Mouse (Mus musculus) forebrain, postnatal 0 days (tissue): Measurements from ENCODE around the gene Tk1. TPM values are rescaled to one million over a fixed set of nuclear protein-coding genes. Genes with fewer than 3 reads are reported as not detected.
"Not testable (repeated sequence)": the region's sequence is repeated elsewhere in the genome, so short reads cannot be mapped to it uniquely, and the experiment has no call there.

Source experiments
- ATAC-seq: fragments of 200-750 bp; cut with Nextera tagmentation; 2 replicates; pipeline ENCODE4 v1.8.0; 2017; ENCODE audit warnings: mild to moderate bottlenecking, moderate library complexity
- DNase-seq: peaks from one replicate; pipeline ENCODE4 v3.0.0-alpha.2; 2015
- H3K27ac ChIP-seq: fragments of 300-500 bp; sonication (generic); 2 replicates; pipeline ENCODE4 v1.5.1; 2014; ENCODE audit warnings: low read depth, mild to moderate bottlenecking, antibody characterized with exemption, low read length, moderate library complexity, mixed read lengths
- H3K27me3 ChIP-seq: fragments of 300-500 bp; sonication (generic); 2 replicates; pipeline ENCODE4 v1.6.1; 2014; ENCODE audit warnings: mild to moderate bottlenecking, low read length, mixed read lengths; ENCODE audit not compliant: insufficient read depth
- H3K36me3 ChIP-seq: fragments of 300-500 bp; sonication (generic); 2 replicates; pipeline ENCODE4 v1.6.1; 2014; ENCODE audit warnings: mild to moderate bottlenecking, moderate library complexity; ENCODE audit not compliant: insufficient read depth
- H3K4me1 ChIP-seq: fragments of 300-500 bp; sonication (generic); 2 replicates; pipeline ENCODE4 v1.6.1; 2014; ENCODE audit warnings: antibody characterized with exemption; ENCODE audit not compliant: insufficient read depth
- H3K4me2 ChIP-seq: fragments of 300-500 bp; sonication (generic); 2 replicates; pipeline ENCODE4 v1.6.1; 2014; ENCODE audit warnings: low read depth, mild to moderate bottlenecking, moderate library complexity
- H3K4me3 ChIP-seq: fragments of 300-500 bp; sonication (generic); 2 replicates; pipeline ENCODE4 v1.5.1; 2014; ENCODE audit warnings: low read depth, low read length, mixed read lengths
- H3K9ac ChIP-seq: fragments of 300-500 bp; sonication (generic); 2 replicates; pipeline ENCODE4 v1.6.1; 2014; ENCODE audit warnings: mild to moderate bottlenecking
- H3K9me3 ChIP-seq: fragments of 300-500 bp; sonication (generic); 2 replicates; pipeline ENCODE4 v1.6.1; 2016; ENCODE audit warnings: low read length
- CTCF ChIP-seq: sonication (generic); IDR thresholded peaks from 2 replicates; pipeline ENCODE4 v1.5.1; 2016; ENCODE audit warnings: antibody characterized with exemption, control low read depth, low read depth
- WGBS: fragments of 180-500 bp; shearing (Covaris S2); extraction: QIAGEN DNeasy Blood & Tissue Kit; methylation state at CpG from one replicate; pipeline ENCODE4 v1.1.7; 2014; 5-methylcytosine and 5-hydroxymethylcytosine counted together
- polyA plus RNA-seq: library from polyadenylated mRNA; unstranded; fragments of >200 nt; fragmentation: Nextera tagmentation; extraction: Ambion mirVana; gene quantifications from 2 replicates; pipeline ENCODE4 v1.2.1, GENCODE M21; 2015
- total RNA-seq: library from RNA; depleted of rRNA; stranded (reverse); fragments of >200 nt; gene quantifications from 2 replicates; pipeline ENCODE4 v1.2.3, GENCODE M21; 2014

Gene Tk1
- total and polyA plus RNA-seq, 2 experiments from 2014 or later, result 12.2 to 29.8 TPM

DNA sequence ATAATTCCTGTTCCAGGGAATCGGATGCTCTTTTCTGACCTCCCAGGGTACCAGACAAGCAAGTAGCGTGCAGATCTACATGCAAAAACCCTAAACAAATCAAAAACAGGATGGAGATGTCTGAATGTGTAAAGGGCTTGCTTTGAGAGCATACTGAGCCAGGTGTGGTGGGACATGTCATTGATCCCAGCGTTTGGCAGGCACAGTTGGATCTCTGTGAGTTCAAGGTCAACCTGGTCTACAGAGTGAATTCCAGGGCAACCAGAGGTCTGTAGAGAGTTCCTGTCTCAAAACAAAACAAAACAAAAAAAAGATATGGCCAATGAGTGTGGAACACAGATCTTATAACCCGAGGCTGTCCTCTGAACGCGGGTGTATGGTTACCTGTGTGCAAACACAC, 2.5 kb downstream of the Tk1 start:
- Histone ChIP-seq H3K36me3 (no peaks in the 10 kb centered on the region), H3K4me1 (peaks cover 5% of the 10 kb centered on the region; the same call in 1 of the 2 replicates), H3K9me3 (no peaks in the 10 kb centered on the region), H3K4me2 (no peak overlapping the region), H3K9ac (no peak overlapping the region), H3K27ac (no peak overlapping the region), H3K4me3 (no peak overlapping the region), H3K27me3 (no peaks in the 10 kb centered on the region)
- DNase-seq (no peak), ATAC-seq (no peak)
- 93% methylated on average over 6 of the region's 6 CpGs for WGBS
- no peak for TF ChIP-seq CTCF

DNA sequence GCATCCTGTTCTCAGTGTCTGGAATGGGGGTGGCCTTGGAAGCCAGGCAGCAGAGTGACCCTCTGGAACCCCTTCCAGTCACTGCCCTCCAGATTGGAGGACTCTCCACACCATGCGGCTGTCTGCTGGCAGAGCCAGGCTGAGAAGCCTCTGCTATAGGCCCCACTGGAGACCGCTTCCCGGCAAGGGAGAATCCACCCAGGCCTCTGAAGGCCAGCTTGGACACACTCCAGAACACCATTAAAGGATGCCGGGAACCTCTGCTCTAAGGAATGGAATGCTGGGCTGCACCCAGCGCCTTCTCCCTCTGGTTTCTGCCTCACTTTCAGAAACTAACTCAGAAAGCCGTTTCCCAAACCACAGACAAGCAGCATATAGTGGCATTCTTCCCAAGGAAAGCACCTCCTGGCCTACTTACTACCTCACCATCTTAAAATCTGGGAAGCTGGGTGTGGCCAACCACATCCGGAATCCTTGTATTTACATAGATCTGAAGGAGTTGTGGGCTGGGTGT, 3.1 kb downstream of the Tk1 start:
- H3K4me3 ChIP-seq, result no peak overlapping the region
- no peak for TF ChIP-seq CTCF
- ATAC-seq (no peak), DNase-seq (no peak)
- H3K36me3 ChIP-seq, result no peaks in the 10 kb centered on the region
- no peak overlapping the region for H3K9ac ChIP-seq
- H3K4me2 ChIP-seq, result no peak overlapping the region
- WGBS, result 61% methylated on average over 7 of the region's 7 CpGs
- H3K27me3 ChIP-seq, result no peaks in the 10 kb centered on the region
- H3K4me1 ChIP-seq, result peaks cover 5% of the 10 kb centered on the region; the same call in 1 of the 2 replicates
- H3K9me3 ChIP-seq, result no peaks in the 10 kb centered on the region
- no peak overlapping the region for H3K27ac ChIP-seq

DNA sequence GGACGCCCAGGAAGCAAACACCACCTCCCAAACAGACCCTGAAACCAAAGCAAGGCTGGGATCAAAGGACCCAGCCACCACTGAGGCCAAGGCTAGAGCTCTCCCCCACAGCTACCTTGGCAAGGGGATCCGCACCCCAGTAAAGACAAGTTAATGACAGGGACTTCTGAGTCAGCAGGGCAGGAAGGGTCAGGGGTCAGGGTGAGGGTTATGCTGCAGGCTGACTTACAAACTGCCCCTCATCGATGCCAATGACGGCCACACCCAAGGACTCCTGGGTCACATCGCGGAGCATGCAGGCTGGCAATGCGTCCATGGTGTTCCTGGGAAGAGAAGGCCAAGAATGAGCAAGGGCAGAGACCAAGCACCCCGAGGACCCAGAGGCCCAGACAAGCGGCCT, 4.0 kb downstream of the Tk1 start:
- no peak for TF ChIP-seq CTCF
- no peak overlapping the region for H3K4me3 ChIP-seq
- H3K4me2 ChIP-seq, result no peak overlapping the region
- H3K9me3 ChIP-seq, result no peaks in the 10 kb centered on the region
- DNase-seq (no peak), ATAC-seq (no peak)
- 96% methylated on average over 9 of the region's 9 CpGs for WGBS
- H3K27me3 ChIP-seq, result no peaks in the 10 kb centered on the region
- no peak overlapping the region for H3K27ac ChIP-seq
- H3K4me1 ChIP-seq, result peaks cover 5% of the 10 kb centered on the region; the same call in 1 of the 2 replicates
- H3K36me3 ChIP-seq, result no peaks in the 10 kb centered on the region
- no peak overlapping the region for H3K9ac ChIP-seq

- Histone ChIP-seq H3K36me3 (no peaks in the 10 kb centered on the region), H3K4me3 (no peak overlapping the region), H3K4me1 (peaks cover 1% of the 10 kb centered on the region; the same call in 1 of the 2 replicates), H3K27me3 (no peaks in the 10 kb centered on the region), H3K9ac (no peak overlapping the region), H3K9me3 (no peaks in the 10 kb centered on the region), H3K4me2 (no peak overlapping the region), H3K27ac (no peak overlapping the region)
- ATAC-seq, result no peak
- WGBS, result 96% methylated on average over 7 of the region's 7 CpGs
- no peak for DNase-seq
- TF ChIP-seq CTCF, result no peak
Measured at GRCm38 (mm10) chr11:117820173-117820572, 5.7 kb downstream of the Tk1 start.

DNA sequence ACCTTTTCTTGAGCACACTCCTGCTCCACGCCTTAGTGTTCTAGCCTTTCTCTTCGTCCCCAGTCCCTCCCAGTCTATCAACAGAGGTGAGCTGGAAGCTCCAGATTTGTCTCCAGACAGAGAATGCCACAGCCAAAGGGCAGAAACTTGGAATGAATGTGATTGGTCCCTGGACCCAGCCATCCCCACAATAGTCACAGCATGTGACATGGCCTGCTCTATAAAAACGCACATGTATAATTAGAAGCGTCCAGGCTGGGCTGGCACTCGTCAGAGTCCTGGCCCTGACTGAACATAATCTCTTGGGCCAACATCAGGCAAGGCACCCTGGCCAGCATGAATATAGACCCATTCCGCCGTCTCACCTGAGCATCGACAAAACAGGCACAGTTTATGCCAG, 6.8 kb downstream of the Tk1 start:
- Histone ChIP-seq H3K4me2 (no peak overlapping the region), H3K9ac (no peak overlapping the region), H3K36me3 (no peaks in the 10 kb centered on the region), H3K4me1 (no peaks in the 10 kb centered on the region), H3K27me3 (no peaks in the 10 kb centered on the region), H3K27ac (no peak overlapping the region), H3K9me3 (no peaks in the 10 kb centered on the region), H3K4me3 (no peak overlapping the region)
- WGBS, result 50% methylated on average over 8 of the region's 8 CpGs
- DNase-seq, result no peak
- no peak for ATAC-seq
- no peak for TF ChIP-seq CTCF

- TF ChIP-seq CTCF, result no peak
- Histone ChIP-seq H3K4me1 (no peaks in the 10 kb centered on the region), H3K27ac (no peak overlapping the region), H3K4me3 (no peak overlapping the region), H3K4me2 (no peak overlapping the region), H3K9me3 (no peaks in the 10 kb centered on the region), H3K9ac (no peak overlapping the region), H3K36me3 (no peaks in the 10 kb centered on the region), H3K27me3 (no peaks in the 10 kb centered on the region)
- DNase-seq (no peak), ATAC-seq (no peak)
- 84% methylated on average over 13 of the region's 13 CpGs for WGBS
Measured at GRCm38 (mm10) chr11:117816389-117816996, 9.4 kb downstream of the Tk1 start.

- ATAC-seq, DNase-seq, H3K36me3 ChIP-seq, H3K27ac ChIP-seq, H3K4me3 ChIP-seq, H3K9ac ChIP-seq, H3K9me3 ChIP-seq, H3K27me3 ChIP-seq, H3K4me1 ChIP-seq, H3K4me2 ChIP-seq: not testable (repeated sequence)
- 78% methylated on average over 9 of the region's 9 CpGs for WGBS
Measured at GRCm38 (mm10) chr11:117815850-117816249, 10.0 kb downstream of the Tk1 start.
